Mouse (Mus musculus): ENCODE data around the gene Upk2.

DNA sequence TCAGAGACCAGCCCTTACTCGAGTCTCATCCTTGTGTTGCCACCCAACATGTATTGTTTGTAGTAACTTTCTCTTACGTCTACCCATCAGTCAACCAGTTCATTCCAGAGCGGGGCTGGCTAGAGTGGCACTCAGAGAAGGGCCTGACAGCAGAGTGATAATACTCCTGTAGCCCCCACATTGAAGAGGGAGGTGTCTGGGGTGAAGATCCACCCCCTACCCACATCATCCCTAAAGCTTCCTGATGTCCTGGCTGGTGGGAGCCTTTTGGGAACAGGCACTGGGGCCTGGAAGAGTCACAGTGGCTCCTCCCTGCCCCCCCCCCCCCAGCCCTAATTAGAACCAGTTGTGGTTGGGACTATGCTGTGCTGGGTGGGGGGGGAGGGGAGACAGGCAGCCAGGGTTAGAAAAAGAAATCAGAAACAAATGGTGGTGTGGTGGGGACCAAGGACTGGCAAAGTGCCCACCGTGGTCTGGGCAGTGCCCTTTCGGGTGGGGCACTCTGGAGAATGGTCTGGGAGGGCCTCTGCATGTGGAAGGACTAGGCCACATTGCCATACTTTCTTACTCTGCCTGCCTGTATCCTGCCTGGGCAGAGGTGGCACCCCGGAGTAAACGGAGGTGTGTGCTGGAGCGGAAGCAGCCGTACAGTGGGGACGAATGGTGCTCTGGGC, 46.6 kb upstream of the Upk2 start:
- TF ChIP-seq POLR2A (IDR thresholded peaks at IDR 0.05; ENCODE audit: control insufficient read depth, extremely low read depth, insufficient read depth, low read length, poor library complexity): no peak
- no peak for TF ChIP-seq CTCF (IDR thresholded peaks at IDR 0.05; ENCODE audit: borderline replicate concordance, control insufficient read depth, extremely low read depth, insufficient read depth, low read length, poor library complexity)

All from thymus, adult 2 months (tissue).